Mouse (Mus musculus): ENCODE data around the gene Synpr. TPM values are rescaled to one million over a fixed set of nuclear protein-coding genes. Genes with fewer than 3 reads are reported as not detected.

Gene Synpr
- total and polyA plus RNA-seq, 3 experiments, result 0.27 TPM; not detected in 2

DNA sequence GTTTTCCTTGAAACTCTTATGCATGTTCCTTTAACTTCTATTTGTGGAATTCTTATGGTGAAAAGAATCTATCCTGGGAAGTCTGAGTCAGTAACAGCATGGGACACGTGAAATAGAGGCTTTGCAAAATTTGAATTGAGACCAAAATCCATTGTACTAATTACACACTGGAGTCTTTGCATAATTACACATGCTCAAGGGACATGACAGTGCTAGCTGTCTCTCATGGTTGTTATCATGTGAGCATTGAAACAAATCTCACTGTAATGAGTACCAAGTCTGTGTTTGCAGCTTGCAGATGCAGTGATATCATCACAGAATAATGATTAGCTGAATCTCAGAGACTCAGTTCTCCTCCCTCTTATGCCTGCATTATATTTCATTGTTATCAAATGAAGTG, 22.2 kb upstream of the Synpr start:
- no peak for ATAC-seq (ENCODE audit: extremely low read depth, insufficient number of reproducible peaks, low FRiP score, poor library complexity, severe bottlenecking)
- TF ChIP-seq GATA1 (IDR thresholded peaks at IDR 0.05; ENCODE audit: borderline replicate concordance, low read length) (no peak), GATA2 (IDR thresholded peaks at IDR 0.05; ENCODE audit: borderline replicate concordance, low read depth, low read length) (no peak), CTCF (IDR thresholded peaks at IDR 0.05; ENCODE audit: low read depth, low read length) (no peak), TAL1 (conservative IDR thresholded peaks at IDR 0.05; ENCODE audit: low read depth, low read length) (no peak), POLR2AphosphoS5 (IDR thresholded peaks at IDR 0.05; ENCODE audit: insufficient replicate concordance, low read depth, low read length) (no peak)
- Histone ChIP-seq H3K36me3 (replicated peaks) (no peaks in the 10 kb centered on the region), H3K9me3 (replicated peaks) (no peaks in the 10 kb centered on the region), H3K4me1 (ENCODE audit: insufficient read depth, low read depth, low read length) (no peaks in the 10 kb centered on the region), H3K4me3 (ENCODE audit: low read depth, low read length) (no peak overlapping the region), H3K27me3 (ENCODE audit: insufficient read depth, low read length) (no peaks in the 10 kb centered on the region)
- no peak for DNase-seq (ENCODE audit: low spot score)

DNA sequence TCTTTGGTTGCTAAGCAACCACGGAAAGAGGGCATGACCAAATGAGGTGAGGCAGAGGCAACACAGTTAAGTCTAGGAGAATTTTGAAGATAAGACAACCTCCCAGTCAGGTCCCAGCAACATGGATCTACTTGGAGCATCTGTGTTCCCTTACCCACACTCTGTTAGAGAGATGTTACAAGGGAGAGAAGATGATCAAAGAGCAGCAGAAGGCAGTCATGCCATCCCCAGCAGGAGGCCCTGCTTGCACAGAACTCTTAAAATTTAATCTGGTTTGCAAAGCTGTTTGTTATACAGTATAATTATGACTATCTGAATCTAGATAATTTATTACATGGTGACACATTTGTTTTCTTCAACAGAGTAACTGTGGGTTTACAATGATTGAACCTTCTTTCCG, 18.2 kb upstream of the Synpr start:
- Histone ChIP-seq H3K36me3 (replicated peaks) (no peaks in the 10 kb centered on the region), H3K4me3 (ENCODE audit: low read depth, low read length) (no peak overlapping the region), H3K9me3 (replicated peaks) (no peaks in the 10 kb centered on the region), H3K27me3 (ENCODE audit: insufficient read depth, low read length) (no peaks in the 10 kb centered on the region), H3K4me1 (ENCODE audit: insufficient read depth, low read depth, low read length) (no peaks in the 10 kb centered on the region)
- DNase-seq (ENCODE audit: low spot score) (no peak), ATAC-seq (ENCODE audit: extremely low read depth, insufficient number of reproducible peaks, low FRiP score, poor library complexity, severe bottlenecking) (no peak)
- TF ChIP-seq TAL1 (conservative IDR thresholded peaks at IDR 0.05; ENCODE audit: low read depth, low read length), result no peak
- no peak for TF ChIP-seq GATA1 (IDR thresholded peaks at IDR 0.05; ENCODE audit: borderline replicate concordance, low read length)
- no peak for TF ChIP-seq GATA2 (IDR thresholded peaks at IDR 0.05; ENCODE audit: borderline replicate concordance, low read depth, low read length)
- no peak for TF ChIP-seq POLR2AphosphoS5 (IDR thresholded peaks at IDR 0.05; ENCODE audit: insufficient replicate concordance, low read depth, low read length)
- TF ChIP-seq CTCF (IDR thresholded peaks at IDR 0.05; ENCODE audit: low read depth, low read length), result no peak

DNA sequence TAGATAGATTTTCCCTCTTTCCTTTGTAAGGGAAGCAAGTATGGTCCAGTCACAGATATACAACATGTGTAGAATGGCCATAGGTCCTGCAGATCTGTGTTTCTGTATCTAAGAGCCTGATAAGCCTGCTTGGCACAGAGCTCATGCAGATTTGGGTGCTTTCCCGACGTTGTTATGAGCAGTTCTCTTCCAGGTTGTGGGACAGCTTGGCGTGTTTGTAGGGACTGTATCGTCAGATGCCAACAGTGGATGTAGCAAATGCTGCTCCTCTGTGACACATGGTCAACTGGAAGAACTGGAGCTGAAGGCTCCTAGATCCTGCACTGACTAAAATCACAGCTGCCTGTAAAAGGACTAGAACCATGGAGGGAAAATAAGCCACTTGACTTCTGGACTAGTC, 17.4 kb upstream of the Synpr start:
- Histone ChIP-seq H3K27me3 (ENCODE audit: insufficient read depth, low read length) (no peaks in the 10 kb centered on the region), H3K9me3 (replicated peaks) (no peaks in the 10 kb centered on the region), H3K4me3 (ENCODE audit: low read depth, low read length) (no peak overlapping the region), H3K4me1 (ENCODE audit: insufficient read depth, low read depth, low read length) (no peaks in the 10 kb centered on the region), H3K36me3 (replicated peaks) (no peaks in the 10 kb centered on the region)
- no peak for TF ChIP-seq CTCF (IDR thresholded peaks at IDR 0.05; ENCODE audit: low read depth, low read length)
- no peak for TF ChIP-seq GATA1 (IDR thresholded peaks at IDR 0.05; ENCODE audit: borderline replicate concordance, low read length)
- TF ChIP-seq GATA2 (IDR thresholded peaks at IDR 0.05; ENCODE audit: borderline replicate concordance, low read depth, low read length), result no peak
- no peak for TF ChIP-seq TAL1 (conservative IDR thresholded peaks at IDR 0.05; ENCODE audit: low read depth, low read length)
- no peak for TF ChIP-seq POLR2AphosphoS5 (IDR thresholded peaks at IDR 0.05; ENCODE audit: insufficient replicate concordance, low read depth, low read length)
- DNase-seq (ENCODE audit: low spot score) (no peak), ATAC-seq (ENCODE audit: extremely low read depth, insufficient number of reproducible peaks, low FRiP score, poor library complexity, severe bottlenecking) (no peak)

DNA sequence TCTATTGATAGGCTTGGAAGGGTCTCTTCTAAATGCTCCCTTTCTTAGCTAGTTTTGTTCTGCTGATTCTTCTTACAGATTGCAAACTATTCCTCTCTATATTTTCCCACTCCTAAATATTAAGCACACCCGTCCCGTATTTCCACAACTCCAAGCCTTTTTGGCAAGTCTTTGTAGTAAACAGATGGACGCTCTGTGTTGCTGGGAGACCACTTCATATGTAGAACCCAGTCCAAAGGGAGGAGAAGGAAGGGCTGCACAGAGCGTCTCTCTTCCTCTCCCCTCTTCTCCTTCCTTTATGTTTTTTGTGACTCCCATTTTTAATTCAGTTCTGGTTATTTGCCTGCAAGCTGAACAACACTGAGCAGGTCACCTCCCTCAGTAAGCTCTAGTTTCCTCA, 1.4 kb upstream of the Synpr start:
- Histone ChIP-seq H3K9me3 (replicated peaks) (no peaks in the 10 kb centered on the region), H3K36me3 (replicated peaks) (no peaks in the 10 kb centered on the region), H3K27me3 (ENCODE audit: insufficient read depth, low read length) (no peaks in the 10 kb centered on the region), H3K4me3 (ENCODE audit: low read depth, low read length) (no peak overlapping the region), H3K4me1 (ENCODE audit: insufficient read depth, low read depth, low read length) (no peaks in the 10 kb centered on the region)
- ATAC-seq (ENCODE audit: extremely low read depth, insufficient number of reproducible peaks, low FRiP score, poor library complexity, severe bottlenecking), result no peak
- DNase-seq (ENCODE audit: low spot score), result no peak
- TF ChIP-seq CTCF (IDR thresholded peaks at IDR 0.05; ENCODE audit: low read depth, low read length) (no peak), GATA1 (IDR thresholded peaks at IDR 0.05; ENCODE audit: borderline replicate concordance, low read length) (no peak), TAL1 (conservative IDR thresholded peaks at IDR 0.05; ENCODE audit: low read depth, low read length) (no peak), GATA2 (IDR thresholded peaks at IDR 0.05; ENCODE audit: borderline replicate concordance, low read depth, low read length) (no peak), POLR2AphosphoS5 (IDR thresholded peaks at IDR 0.05; ENCODE audit: insufficient replicate concordance, low read depth, low read length) (no peak)

DNA sequence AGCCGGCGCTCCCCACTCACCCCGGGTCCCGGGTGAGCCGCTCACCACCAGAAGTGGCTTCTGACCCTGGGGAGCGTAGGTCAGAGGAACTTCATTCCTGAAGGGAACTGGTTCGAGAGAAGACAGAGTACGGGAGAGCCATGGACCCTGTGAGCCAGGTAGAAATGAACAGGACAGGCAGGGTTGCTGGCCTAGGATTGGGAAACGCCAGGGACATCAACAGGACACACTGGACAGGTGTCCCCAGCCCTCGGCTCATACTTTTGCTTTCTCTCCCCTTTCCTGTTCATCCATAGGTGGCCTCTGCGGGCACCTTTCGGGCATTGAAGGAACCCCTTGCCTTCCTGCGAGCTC, 242 bp downstream of the Synpr start:
- Histone ChIP-seq H3K36me3 (replicated peaks) (no peaks in the 10 kb centered on the region), H3K27me3 (ENCODE audit: insufficient read depth, low read length) (no peaks in the 10 kb centered on the region), H3K9me3 (replicated peaks) (no peaks in the 10 kb centered on the region), H3K4me1 (ENCODE audit: insufficient read depth, low read depth, low read length) (no peaks in the 10 kb centered on the region), H3K4me3 (ENCODE audit: low read depth, low read length) (no peak overlapping the region)
- no peak for TF ChIP-seq POLR2AphosphoS5 (IDR thresholded peaks at IDR 0.05; ENCODE audit: insufficient replicate concordance, low read depth, low read length)
- TF ChIP-seq CTCF (IDR thresholded peaks at IDR 0.05; ENCODE audit: low read depth, low read length), result no peak
- no peak for TF ChIP-seq TAL1 (conservative IDR thresholded peaks at IDR 0.05; ENCODE audit: low read depth, low read length)
- no peak for TF ChIP-seq GATA1 (IDR thresholded peaks at IDR 0.05; ENCODE audit: borderline replicate concordance, low read length)
- TF ChIP-seq GATA2 (IDR thresholded peaks at IDR 0.05; ENCODE audit: borderline replicate concordance, low read depth, low read length), result no peak
- DNase-seq (ENCODE audit: low spot score) (no peak), ATAC-seq (ENCODE audit: extremely low read depth, insufficient number of reproducible peaks, low FRiP score, poor library complexity, severe bottlenecking) (no peak)

DNA sequence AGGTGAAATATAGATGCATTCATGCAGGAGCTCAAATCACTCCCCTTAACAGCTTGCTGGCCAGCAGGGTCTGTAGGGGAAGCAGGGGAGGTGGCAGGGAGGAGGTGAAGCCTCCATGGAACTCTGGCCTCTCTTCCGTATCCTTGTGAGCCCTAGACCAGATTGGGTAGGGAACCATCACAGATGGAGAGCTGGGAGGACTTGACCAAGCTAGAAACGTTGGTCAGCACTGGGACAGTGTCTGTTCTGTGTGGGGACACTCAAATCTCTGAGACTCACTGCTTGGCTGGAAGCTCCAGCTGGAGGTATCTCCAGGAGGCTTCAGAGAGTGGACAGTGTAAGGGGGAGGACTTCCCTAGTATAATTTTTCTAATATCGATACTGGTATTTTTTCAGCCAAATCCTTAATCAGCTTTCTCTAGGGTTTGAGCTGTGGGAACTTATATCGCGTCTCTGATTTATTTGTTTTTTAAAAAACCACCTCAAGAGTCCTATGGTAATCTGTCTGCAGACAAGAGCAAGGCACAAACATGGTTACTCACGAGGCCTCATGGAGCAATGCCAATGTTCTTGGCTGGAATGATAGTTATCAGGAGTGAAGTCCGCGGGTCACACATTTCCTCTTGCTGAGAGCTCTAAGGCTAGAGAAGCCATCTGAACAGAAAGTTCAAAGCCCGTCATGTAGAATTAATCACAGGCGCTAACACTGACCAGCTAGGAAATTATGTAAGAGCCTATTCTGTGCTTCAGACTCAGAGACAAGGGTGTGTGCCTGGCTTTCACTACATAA, 956 bp downstream of the Synpr start:
- no peaks in the 10 kb centered on the region for H3K9me3 ChIP-seq (replicated peaks)
- ATAC-seq (ENCODE audit: extremely low read depth, insufficient number of reproducible peaks, low FRiP score, poor library complexity, severe bottlenecking), result no peak

More for the DNA sequence above, 956 bp downstream of the Synpr start:
- Histone ChIP-seq H3K27me3 (ENCODE audit: insufficient read depth, low read length) (no peaks in the 10 kb centered on the region), H3K4me1 (ENCODE audit: insufficient read depth, low read depth, low read length) (no peaks in the 10 kb centered on the region), H3K4me3 (ENCODE audit: low read depth, low read length) (no peak overlapping the region), H3K36me3 (replicated peaks) (no peaks in the 10 kb centered on the region)
- DNase-seq (ENCODE audit: low spot score), result no peak
- TF ChIP-seq GATA2 (IDR thresholded peaks at IDR 0.05; ENCODE audit: borderline replicate concordance, low read depth, low read length) (no peak), CTCF (IDR thresholded peaks at IDR 0.05; ENCODE audit: low read depth, low read length) (no peak)

All from G1E (cell line).